Mouse (Mus musculus): ENCODE results near the gene Kiss1. TPM values are rescaled to one million over a fixed set of nuclear protein-coding genes. Genes with fewer than 3 reads are reported as not detected.

Gene Kiss1
- total RNA-seq, 2 experiments from 2014 or later, result not detected

DNA sequence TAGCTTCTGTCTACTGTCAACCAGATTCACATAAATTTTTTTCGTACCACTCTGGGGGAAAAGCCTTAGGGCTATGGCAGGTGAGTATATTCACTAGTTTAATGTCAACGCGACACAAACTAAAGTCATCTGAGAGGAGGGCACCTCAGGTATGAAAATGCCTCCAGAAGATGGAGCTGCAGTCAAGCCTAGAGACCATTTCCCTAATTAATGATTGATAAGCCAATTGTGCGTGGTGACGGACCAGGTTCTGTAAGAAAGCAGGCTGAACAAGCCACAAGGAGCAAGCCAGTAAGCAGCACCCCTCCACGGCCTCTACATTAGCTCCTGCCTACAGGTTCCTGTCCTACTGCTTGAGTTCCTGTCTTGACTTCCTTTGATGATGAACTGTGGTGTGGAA lies 39.3 kb downstream of the Kiss1 start:
- no peak for DNase-seq (ENCODE audit: low spot score)

DNA sequence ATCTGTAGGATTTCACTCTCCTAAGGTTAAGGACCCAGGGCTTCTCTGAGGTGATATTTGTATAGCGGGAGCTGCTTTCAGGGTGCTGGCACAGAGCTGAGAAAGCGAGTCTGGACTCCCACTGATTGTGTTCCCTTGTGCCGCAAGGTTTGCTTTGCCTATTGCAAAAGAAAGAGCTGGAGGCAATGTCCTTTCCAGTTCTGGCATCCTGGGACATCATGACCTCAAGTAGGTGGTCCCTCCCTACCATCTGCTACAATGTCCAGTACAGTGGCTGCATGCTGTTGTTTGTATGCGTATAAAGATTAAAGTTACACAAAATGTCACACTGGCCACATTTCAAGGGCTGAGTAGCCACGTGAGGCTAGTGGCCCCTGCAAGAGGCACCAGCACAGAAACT lies 40.4 kb downstream of the Kiss1 start:
- no peak for DNase-seq (ENCODE audit: low spot score)

GRCm38 (mm10) chr1:133363276-133364021 lies 41.8 kb downstream of the Kiss1 start, which contains the start of gene Etnk2:
Gene Etnk2 (plus strand): TSS chr1:133363572.
- DNase-seq (ENCODE audit: low spot score), result peak; percentile 62

GRCm38 (mm10) chr1:133364022-133364630 lies 42.5 kb downstream of the Kiss1 start:
- no peak for DNase-seq (ENCODE audit: low spot score)

DNA sequence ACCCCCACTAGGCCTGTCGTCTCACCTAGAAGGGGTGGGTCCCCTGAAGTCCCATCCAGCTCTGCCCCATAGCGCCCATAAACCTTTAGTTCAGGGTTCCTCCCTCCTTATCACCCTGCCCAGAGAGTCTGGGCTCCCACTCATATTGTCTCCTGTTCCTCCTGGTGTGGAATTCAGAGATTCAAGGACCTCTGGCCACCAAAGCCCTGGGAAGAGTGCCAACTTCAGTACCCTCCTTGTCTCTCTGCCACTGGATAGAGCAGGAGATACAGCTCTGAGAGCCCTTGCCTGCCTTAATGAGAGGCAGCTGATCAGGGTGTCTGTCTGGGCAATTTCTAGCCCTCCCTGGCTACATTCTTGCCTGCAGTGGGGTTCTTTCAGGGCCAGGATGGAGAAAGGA lies 43.2 kb downstream of the Kiss1 start:
- no peak for DNase-seq (ENCODE audit: low spot score)

GRCm38 (mm10) chr1:133366951-133367605 lies 45.4 kb downstream of the Kiss1 start:
- DNase-seq (ENCODE audit: low spot score), result no peak

DNA sequence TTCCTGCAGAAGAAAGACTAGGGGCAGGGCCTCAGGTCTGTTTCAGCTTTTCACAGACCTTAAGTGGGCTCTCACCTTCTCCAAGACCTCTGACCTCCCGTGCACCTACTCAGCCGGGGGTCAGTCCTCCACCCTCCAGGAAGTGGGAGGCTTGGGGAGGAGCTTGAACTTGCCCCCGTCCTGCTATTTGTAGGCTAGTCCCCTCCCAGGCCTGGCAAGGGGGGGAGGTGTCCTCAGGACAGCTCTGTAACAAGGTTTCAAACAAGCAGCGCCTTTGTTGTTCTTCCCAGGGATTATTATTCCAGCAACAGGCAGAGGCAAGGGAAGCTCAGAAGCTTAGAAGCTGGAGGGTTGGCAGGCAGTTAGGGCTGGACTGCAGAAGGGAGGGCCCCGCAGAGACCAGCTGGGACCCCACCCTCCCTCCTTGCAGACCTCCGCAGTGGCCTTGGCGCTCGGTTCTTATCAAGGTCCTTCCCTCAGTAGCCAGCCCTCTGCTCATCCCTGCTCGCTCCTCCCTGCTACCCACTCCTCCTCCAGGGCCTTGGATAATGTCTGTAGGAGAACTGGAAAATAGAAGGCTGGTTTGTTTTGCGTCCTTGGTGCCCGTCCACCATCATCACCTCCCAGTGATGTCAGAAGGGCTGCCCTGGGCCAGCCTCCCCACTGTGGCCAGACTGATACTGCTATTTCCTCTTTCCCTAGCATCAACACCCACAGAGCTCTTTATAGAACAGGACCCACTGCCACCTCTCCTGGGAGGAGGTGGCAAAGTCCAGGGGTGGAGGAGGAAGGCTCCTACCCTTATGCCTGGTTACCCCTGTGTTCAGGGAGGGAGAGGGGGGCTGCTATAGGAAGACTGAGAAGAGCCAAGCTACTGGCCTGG lies 46.2 kb downstream of the Kiss1 start:
- peak; percentile 29 for DNase-seq (ENCODE audit: low spot score)

GRCm38 (mm10) chr1:133368644-133369043 lies 47.0 kb downstream of the Kiss1 start:
- DNase-seq (ENCODE audit: low spot score), result no peak

- no peak for DNase-seq (ENCODE audit: low spot score)
Observed at GRCm38 (mm10) chr1:133370352-133370751, 48.7 kb downstream of the Kiss1 start.

DNA sequence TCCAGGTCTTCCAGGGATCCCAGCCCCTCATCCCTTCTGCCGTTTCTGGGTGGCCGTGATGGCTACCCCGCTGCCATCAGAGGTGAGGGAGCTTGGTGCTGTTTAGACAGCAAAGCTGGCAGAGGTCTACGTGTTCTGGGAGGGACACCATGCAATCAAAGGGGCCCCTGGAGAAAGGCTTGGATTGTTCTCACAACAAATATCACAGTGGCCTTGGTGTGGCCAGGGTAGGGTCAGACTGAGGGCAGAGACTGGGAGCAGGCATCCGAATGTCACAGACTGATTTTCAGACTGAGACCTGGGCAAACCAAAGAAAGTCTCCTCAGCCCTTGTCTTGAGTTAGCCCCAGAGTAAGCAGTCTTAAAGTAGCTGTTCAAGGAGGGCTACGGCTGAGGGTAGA lies 49.8 kb downstream of the Kiss1 start:
- DNase-seq (ENCODE audit: low spot score), result no peak

- no peak for DNase-seq (ENCODE audit: low spot score)
Observed at GRCm38 (mm10) chr1:133372113-133372512, 50.4 kb downstream of the Kiss1 start.

DNA sequence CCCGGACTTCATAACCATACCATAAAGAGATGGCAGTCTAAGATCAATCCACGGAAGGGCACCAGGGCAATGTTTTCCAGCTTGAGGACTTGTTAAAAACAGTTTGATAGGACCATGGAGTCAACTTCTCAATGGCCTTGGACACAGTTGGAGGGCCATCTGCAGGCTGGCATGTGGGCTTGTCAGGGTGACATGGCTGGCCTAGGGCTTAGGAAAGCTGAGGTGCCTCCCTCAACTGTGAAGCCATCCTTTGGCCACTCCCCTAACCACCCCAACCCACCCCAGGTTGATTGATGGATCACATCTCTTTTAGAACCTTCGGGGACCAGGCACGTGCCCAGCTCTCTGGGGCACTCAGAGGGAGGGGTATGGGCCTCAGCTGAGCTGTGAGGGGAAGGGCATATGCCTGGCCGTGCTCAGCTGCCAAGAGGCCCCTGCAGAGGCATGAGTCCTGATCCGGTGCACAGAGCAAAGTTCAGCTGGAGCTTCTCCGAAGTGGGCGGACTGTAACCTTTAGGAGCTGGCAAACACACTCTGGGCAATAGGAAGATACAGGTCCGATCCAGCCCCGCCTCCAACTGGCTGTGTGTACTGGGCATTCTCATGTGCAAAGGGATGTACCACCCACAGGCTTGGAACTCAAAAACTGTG lies 54.1 kb downstream of the Kiss1 start:
- DNase-seq (ENCODE audit: low spot score), result no peak

- DNase-seq (ENCODE audit: low spot score), result no peak
Observed at GRCm38 (mm10) chr1:133377547-133377946, 55.9 kb downstream of the Kiss1 start.

Other genes with a start within 250 kb of the Kiss1 start
- 10 to 100 TPM; 13.0 to 15.3 TPM for gene Ppp1r15b, start 190.7 kb upstream of the Kiss1 start, total RNA-seq (2021)
- gene Plekha6, start 157.7 kb upstream of the Kiss1 start, total RNA-seq (2021), result 10 to 100 TPM in 1 of 2 experiments, 1 to 10 TPM in 1; 8.1 to 10.6 TPM
- not detected for gene Golt1a, start 12.1 kb upstream of the Kiss1 start, total RNA-seq (2021)
- gene Ren1, start 28.6 kb downstream of the Kiss1 start, total RNA-seq (2021), result under 1 TPM in 1 of 2 experiments, not detected in 1; 0.46 TPM
- gene Etnk2, start 41.7 kb downstream of the Kiss1 start, total RNA-seq (2021), result under 1 TPM; 0.17 to 0.34 TPM
- 10 to 100 TPM in 1 of 2 experiments, 1 to 10 TPM in 1; 6.2 to 11.5 TPM for gene Sox13, start 102.5 kb downstream of the Kiss1 start, total RNA-seq (2021)

Data from gastrocnemius, adult 18-20 months (tissue).